Mouse (Mus musculus) adrenal gland, adult (tissue): Measurements from ENCODE around the gene Kat8.

ENCODE experiments used
- DNase-seq, 2 experiments: peaks; one replicate each; pipeline ENCODE4 v3.0.0; 2022 to 2023; ENCODE audit warnings: low spot score in 1 of 2; ENCODE audit not compliant: inconsistent age in 2 of 2

Kat8 gene

GRCm38 (mm10) chr7:127896384-127896783 lies 15.9 kb upstream of the Kat8 start:
- peak; percentile 51 to 81 for DNase-seq

DNA sequence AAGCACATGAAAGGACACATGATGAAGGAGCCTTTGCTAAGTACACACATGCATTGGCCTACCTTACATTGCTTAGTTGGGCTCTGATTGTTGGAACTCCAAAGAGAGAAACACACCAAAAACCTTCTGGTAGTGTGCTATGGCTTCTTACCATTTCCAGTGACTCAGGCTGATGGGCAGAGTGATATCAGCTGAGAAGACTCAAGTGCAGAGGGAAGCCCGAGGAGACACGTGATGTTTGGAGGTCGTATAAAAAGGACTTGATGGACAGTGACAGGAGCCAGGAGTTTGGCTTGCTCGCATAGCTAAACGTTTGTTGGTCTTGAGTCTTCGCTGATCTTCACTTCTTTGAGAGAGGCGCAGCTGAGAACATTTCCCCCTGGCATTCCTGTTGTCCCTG lies 14.8 kb upstream of the Kat8 start:
- DNase-seq, result no peak

- no peak for DNase-seq
These were observed 13.9 kb upstream of the Kat8 start for GRCm38 (mm10) chr7:127898179-127898956.

- no peak for DNase-seq
These were observed 12.3 kb upstream of the Kat8 start for GRCm38 (mm10) chr7:127899997-127900396.

- no peak for DNase-seq
These were observed 10.5 kb upstream of the Kat8 start for GRCm38 (mm10) chr7:127901772-127902171.

DNA sequence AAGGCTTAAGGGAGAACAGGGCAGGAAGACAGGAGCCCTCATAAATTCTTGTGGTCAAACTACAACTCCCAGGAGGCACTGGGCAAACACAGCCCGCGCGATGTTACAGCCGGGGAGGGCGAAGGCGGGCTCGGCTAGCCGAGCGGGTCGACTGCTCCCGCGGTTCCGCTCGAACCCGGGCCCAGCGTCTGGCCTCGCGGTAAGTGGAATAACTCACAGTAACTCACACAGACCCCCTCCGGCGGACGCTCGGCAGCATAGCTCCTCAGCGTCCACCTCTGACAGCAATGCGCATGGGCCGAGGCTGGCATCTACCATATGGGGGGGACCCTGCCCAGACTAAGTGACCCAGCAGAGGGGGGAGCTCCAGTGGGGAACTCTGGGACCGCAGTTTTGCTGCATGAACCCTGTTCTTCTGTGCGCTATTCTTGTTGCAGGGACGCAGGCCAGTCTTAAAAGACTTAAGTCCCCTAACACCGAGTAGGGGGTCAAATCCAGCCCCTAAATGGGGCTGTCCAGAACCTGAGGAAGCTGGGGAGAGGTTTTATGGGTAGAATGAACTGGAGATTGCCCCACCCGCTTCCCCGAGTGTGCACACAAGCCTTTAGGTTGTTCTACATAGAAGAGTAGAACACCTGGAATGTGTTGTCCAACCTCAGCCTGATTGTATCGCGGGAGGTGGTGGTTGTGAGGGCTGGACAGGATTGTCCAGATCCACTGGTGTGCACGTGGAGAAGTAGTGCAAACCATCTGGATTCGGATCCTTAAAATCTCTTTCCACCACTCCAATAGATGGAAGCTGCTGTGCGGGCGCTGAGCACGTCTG lies 8.1 kb upstream of the Kat8 start, which contains the start of gene Bckdk:
Gene Bckdk, plus strand, starts transcription at position 112 of the 826 bp plus-strand sequence.
- peak; percentile 83 to 92 for DNase-seq

GRCm38 (mm10) chr7:127907939-127908338 lies 4.4 kb upstream of the Kat8 start:
- DNase-seq, result no peak

GRCm38 (mm10) chr7:127908656-127909055 lies 3.7 kb upstream of the Kat8 start:
- peak in 1 of 2 experiments; percentile 57 for DNase-seq

DNA sequence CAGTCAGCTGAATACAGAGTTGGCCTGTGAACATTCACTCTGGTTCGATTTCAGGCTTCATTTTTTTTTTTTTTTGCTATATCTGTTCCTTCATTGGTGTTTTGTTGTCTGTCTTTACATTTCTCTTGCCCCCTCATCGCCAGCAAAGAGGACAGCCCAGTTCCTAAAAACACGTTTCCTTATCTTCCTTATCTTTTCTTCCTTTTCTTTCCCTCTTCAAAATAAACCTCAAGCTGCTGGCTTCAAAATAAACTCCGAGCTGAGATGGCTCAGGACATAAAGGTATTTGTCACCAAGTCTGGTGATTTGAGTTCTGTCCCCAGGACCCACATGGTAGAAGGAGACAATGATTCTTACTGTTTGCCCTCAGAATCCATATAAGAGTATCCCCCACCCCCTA lies 622 bp downstream of the Kat8 start:
- DNase-seq, result no peak

DNA sequence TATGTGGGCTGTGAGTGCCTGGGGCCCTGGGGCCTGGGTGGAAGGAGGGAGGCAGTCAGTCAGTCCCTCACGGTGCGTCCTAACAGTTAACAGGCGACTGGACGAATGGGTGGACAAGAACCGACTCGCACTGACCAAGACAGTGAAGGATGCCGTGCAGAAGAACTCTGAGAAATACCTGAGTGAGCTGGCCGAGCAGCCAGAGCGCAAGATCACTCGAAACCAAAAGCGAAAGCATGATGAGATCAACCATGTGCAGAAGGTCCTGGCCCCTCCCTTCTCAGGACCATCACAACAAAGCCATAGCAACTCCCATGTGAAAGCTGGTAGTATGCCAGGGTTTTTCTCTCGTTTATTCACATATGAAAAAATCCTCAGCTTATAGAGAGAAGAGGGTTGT lies 3.0 kb downstream of the Kat8 start:
- DNase-seq, result no peak

DNA sequence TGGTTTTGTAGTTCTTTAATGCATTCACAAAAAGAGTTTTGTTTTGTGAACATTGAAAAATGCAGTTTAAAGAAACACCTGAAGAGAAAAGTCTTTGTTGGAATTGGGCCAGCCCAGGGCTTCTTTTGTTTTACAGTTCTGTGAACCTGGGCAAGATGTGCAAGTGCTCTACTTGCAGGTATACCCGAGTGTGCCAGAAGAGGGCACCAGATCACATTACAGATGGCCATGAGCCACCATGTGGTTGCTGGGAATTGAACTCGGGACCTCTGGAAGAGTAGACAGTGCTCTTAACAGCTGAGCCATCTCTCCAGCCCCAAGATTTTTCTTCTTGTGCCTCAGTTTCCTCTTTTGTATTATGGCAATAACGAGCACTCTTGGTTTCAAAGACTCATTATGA lies 5.9 kb downstream of the Kat8 start:
- DNase-seq, result peak in 1 of 2 experiments; percentile 80

DNA sequence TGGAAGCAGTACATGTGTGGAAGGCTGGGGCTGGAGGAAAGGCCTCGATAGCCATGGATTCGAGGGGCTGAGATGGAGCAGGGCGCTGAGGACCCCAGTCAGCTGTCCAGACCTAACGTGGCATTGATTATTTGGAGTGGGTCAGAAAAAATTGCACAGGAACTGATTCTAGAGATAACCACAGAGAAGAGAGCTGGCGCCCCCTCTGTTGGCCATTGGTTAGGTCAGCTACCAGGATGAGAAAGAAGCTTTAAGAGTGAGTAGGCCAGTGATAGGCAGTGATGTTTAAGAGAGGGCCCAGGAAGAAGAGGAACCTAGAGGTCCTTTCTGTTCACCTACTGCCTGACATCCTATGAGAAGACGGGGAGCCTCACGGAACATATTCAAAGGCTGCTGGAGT lies 7.0 kb downstream of the Kat8 start:
- DNase-seq, result no peak

DNA sequence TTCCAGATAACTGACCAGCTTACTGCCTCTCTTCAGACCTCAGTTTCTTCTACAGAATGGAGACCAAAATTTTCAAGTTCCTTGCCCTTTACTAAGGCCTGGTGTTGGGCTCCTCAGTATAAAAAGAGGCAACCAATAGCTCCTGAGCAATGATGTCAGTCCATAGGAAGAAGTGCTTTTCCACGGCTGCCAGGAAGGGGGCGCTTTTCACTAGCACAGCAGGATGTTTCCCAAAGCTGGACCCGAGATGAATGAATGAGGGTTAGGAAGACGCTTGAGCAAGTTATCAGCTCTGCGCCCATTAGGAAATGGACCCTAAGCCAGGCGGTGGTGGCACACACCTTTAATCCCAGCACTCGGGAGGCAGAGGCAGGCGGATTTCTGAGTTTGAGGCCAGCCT lies 9.2 kb downstream of the Kat8 start:
- DNase-seq, result no peak

- no peak for DNase-seq
These were observed 10.3 kb downstream of the Kat8 start for GRCm38 (mm10) chr7:127922451-127923275.

- DNase-seq, result no peak
These were observed 11.4 kb downstream of the Kat8 start for GRCm38 (mm10) chr7:127923714-127924113.

DNA sequence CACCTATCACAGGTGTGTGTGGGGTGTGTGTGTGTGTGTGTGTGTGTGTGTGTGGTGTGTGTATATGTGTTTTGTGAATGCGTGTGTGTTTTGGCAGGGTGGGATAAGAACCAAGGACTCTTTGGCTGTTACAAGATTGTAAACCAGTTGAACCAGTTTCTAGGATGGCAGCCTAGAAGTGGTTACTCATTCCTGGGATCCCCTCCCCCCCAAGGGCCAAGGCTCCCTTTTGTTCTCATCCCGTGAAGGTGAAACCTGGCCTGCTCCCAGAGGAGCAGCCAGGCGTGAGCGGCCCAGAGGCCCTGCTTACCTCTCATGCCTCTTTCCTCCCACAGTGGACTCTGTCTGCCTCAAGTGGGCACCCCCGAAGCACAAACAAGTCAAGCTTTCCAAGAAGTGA lies 12.9 kb downstream of the Kat8 start:
- no peak for DNase-seq

DNA sequence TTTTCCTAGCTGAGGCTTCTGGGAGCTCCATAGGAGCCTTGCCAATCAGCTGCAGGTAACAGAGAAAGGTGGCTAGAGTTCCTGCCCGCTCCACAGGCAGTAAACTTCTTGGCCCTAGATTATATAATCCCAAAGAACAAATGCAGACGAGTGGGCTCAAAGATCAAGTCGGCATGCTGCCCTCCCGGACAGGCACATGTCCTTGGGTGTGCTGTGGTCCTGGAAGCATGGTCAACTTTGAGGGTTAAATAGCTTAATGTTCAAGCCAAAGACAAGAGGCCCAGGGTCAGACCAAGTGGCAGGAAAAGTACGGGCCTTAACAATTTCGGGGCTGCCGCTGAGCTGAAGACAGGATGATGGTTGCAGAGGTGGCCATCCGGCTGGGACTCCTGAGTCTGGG lies 13.8 kb downstream of the Kat8 start:
- DNase-seq, result no peak

GRCm38 (mm10) chr7:127926846-127927245 lies 14.5 kb downstream of the Kat8 start:
- DNase-seq, result no peak

DNA sequence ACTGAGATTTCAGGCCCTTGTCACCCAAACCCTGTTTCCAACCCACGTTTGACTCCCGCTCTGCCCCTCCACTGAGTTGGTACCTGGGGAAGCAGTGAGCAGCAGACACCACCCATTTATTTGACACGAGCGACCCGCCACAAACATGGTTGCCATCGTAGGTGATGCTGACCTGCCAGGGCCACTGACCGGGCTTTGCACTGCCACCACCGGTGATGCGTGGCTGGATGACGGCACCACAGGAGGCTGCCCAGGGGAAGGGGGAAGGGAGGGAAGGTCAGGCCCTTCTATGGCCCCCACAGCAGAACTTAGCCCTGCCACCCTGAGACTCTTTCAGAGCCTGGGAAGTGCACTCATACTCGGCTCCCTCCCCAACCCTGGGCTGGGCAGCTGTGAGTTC lies 15.4 kb downstream of the Kat8 start:
- no peak for DNase-seq

- no peak for DNase-seq
These were observed 16.3 kb downstream of the Kat8 start for GRCm38 (mm10) chr7:127928596-127928995.

- DNase-seq, result no peak
These were observed 17.6 kb downstream of the Kat8 start, which contains the start of gene Prss8 for GRCm38 (mm10) chr7:127929923-127930322. TSS of gene Prss8 (minus strand) at chr7:127930104.
